Mouse (Mus musculus) thymus, postnatal 0 days (tissue): ENCODE results near the gene Pzp. TPM values are rescaled to one million over a fixed set of nuclear protein-coding genes. Genes with fewer than 3 reads are reported as not detected.

Experiments
- DNase-seq: peaks from one replicate; pipeline ENCODE4 v3.0.0-alpha.2; 2015; ENCODE audit warnings: low spot score
- polyA plus RNA-seq: library from polyadenylated mRNA; unstranded; fragments of >200 nt; fragmentation: Nextera tagmentation; extraction: Ambion mirVana; gene quantifications from 2 replicates; pipeline ENCODE4 v1.2.1, GENCODE M21; 2015

Gene Pzp
- polyA plus RNA-seq, 1 experiment from 2014 or later, result not detected

DNA sequence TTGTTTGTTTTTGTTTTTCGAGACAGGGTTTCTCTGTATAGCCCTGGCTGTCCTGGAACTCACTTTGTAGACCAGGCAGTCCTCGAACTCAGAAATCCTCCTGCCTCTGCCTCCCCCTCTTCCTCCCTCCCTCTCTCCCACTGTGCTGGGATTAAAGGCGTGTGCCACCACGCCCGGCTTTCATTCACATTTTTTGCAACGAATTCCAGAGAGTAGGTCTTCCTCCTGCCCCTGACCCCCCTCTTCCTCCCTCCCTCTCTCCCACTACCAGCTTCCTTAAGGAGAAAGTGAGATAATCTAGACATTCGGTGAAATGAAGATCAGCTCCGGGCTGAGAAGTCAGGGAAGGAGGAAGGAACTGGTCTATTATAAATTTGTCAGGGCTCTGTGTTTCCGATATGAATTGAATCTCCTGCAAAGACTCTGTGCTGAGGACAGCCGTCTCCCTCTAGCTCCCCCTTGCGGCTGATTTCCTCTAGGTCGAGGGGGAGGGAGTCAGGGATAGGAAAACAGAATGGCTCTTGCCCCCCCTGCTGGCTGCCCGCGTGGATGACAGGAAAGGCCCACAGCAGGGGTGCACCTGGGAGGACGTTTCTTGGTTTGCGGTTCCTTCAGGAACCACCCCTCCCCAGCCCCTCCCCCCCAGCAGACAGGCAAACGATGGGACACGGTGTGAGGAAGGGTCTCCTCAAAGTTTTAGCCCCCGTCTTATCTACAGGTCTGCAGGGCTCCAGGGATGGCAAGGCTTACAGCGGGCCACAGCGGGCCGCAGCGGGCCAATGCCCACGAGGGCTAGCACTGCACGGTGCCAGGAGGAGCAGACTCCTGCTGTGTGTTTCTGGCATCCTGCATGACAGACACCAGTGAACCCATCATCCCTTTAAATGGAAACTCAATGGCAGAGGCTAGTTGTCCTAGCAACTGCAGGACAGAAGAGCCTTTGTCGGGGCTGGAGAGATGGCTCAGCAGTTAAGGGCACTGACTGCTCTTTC is 46.8 kb downstream of the Pzp start:
- DNase-seq, result peak; percentile 94

DNA sequence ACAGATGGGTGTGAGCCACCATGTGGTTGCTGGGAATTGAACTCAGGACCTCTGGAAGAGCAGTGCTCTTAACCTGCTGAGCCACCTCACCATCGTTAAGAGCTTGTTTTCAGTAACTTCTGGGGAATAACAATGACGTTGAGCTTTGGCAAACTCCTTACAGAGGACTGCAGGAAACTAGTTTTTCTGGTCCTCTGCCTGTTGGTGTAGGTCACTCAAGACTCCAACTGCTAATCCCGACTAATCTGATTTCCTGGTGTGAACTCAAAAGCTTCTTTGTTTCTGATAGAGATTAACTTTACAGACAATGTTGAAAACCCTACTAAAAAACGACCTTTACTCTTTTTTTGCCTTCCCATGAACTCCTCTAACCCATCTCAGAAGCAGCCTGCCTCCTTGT is 49.0 kb downstream of the Pzp start:
- DNase-seq, result no peak

DNA sequence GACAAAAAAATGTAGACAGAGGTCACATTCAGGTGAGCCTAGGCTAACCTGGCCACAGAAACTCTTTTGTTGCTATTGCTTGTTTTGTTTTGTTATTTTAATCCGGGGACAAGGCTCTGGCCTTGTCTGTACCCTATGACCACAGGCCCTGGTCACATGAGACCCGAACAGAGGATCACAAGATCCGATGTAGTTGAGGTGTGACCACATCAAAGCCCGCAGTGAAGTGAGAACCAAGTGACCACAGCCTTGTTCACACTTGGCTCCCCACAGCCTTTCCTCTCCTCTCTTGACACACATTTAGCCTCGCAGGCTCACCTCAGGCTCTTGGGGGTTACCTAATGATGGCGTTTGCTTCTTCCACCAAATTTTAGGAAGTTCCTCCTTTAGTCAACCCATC is 52.4 kb downstream of the Pzp start:
- no peak for DNase-seq

DNA sequence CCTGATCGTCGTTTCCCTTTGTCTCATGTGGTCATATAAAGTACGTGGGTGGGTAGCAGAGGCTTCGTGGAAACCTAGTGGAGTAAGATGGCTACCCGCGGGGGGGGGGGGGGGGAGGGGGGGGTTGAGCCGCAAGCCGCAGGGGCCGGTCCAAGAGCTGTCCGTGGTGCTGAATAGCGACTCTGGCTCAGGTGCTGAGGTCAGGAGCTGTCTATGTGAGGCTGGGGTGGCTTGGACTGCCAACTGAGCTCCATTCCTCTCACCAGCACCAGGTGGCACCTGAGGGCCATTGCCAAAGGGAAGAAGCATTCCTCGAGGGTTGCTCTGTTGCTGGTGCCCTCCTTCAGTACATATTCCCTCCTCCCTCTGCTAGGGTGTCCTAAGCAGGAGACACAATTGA is 57.1 kb downstream of the Pzp start:
- peak; percentile 2 for DNase-seq

DNA sequence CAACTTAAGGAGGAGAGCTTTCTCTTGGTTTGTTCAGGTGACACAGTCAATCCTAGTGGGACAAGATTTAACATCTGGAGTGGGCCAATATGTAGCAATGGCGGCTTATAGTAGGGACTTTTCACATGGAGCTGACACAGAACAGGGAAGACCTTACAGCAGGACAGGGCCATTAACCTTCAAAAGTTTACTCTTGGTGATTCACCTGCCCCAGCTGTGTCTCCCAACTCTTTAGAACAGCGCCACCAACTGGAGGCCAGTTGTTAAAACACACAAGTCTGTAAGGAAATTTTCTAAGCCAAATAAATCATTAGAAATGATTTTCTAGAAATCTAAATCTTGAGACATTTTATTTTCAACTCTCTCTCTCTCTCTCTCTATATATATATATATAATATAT is 59.2 kb downstream of the Pzp start:
- peak; percentile 6 for DNase-seq

DNA sequence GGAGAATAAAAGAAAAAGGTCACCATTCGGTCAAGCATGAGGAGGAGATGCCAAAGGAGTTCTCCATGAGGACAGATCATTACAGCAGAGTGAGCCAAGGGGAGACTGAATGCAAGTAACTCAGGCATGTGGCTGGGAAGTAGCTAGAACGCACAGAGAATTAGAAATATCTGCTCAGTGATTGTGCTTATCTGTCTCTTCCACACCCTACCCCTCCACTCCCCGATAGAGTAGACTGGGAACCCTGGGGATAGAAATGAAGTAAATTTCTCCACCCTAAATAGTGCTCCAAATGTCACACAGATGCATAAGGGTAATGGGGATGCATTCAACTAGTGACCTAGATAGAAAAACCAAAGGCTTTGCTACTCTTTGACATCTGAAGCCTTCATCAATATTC is 60.0 kb downstream of the Pzp start:
- DNase-seq, result no peak

DNA sequence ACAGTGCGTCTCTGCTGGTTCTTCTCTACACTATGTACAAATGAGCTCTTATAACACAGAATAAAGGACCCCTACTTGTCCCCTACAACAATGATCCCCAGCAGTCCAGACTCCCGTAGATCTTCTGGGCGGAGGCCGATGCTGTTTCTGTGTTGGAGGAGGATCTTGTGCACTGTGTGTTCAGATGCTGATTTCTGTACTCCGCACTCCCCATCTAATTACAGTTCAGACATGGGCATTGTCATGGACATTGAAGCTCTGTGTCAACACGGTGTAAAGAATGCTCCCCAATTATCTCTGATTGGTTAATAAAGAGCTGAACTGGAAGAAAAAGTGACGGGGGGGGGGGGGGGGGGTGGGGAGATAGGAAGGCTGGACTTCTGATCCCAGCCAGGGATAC is 60.5 kb downstream of the Pzp start:
- DNase-seq, result no peak

DNA sequence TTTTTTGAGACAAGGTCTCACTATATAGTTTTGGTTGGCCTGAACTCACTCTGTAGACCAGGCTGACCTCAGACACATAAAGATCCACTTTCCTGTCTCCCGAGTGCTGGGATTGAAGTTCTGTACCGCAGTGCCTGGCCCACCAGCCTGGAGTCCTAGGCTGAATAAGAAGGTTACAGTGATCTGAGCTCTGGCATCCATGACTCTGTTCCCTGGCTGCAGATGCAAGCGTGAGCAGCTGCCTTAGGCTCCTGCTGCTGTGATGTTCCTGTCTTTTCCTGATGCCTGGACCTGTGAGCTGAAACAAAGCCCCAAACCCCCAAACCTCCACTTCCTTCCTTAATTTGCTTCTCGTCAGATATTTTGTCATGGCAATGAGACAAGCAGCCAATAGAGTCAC is 61.5 kb downstream of the Pzp start:
- DNase-seq, result no peak

DNA sequence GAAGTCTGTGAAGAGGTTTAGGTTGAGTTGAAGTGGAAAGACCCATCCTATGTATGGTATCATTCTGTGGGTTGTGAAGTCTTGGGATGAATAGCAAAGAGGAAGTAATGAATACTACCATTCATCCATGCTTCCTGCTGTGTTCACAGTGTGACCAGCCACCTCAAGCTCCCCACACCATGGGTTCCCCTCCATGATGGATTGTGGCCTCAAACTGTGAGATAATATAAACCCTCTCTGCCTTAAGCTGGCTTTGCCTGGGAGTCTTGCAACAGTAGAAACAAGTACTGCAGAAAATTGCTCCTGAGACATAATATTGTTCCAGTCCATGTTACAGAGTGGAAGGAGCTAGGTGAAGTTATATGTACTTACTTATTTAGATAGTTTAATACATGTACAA is 64.9 kb downstream of the Pzp start:
- no peak for DNase-seq

DNA sequence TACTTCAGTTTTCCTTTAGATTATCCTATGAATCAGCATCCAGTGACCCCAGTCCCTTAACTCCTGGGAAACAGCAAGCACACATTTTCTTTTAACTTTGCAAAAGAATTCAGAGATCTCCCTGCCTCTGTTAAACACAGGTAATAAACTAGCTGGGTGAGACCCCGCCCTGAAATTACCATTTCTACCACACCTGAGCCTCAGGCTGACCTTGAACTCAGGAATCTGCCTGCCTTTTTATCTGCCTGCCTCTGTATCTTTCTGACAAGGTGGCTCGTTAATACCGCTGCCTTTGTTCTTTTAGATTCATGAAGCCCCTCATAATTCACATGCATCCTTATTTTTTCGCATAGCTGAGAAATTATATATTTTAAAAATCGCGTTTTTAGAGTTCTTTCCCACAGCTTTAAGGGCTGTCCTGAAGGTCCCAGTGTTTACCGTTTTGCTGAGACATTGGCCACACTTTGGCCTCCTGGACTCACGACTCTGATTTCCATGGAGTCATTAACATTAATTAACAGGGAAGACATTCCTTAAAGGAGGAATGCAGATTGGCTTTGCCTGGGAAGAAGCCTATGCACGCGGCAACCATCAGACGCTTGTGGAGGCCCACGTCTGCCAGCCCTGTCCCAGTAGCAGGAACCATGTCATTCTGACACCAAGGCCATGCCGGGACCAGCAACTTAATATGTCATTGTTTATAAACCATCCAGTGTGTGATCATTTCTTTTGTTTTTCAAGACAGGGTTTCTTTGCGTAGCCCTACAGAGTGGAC is 65.6 kb downstream of the Pzp start:
- DNase-seq, result no peak

DNA sequence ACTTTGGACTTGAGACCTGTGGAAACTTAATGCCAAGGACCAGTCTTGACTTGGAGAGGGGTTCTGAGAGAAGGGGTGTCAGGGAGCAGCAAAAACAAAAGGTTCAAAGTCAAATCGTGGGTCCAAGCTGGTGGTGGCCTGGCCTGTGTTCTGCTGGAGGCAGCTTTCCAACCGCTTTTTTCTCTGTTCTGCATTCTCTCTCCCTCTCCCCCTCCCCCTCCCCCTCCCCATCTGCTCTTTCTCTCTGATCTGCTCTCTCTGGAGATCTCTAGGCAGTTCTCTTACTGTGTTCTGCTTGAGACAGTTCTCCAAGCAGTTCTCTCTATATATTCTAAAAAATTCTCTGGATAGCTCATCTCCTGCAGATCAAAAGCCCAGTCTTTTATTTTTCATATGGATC is 66.2 kb downstream of the Pzp start:
- DNase-seq, result no peak

DNA sequence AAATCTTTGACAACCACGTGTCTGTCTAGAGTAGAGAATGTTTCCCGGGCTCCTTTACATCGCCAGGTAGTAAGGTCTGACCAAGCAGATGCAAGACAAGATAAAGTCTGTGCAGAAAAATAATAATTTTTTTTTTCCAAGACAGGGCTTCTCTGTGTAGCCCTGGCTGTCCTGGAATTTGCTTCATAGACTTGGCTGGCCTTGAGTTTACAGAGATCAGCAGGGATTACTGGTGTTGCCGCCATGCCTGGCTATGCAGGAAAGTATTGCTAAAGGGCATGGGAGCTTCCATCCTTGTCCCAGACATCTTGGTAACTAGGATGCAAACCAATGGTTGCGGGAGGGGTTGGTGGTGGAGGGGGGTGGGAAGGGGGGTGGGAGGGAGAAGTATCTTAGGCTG is 69.3 kb downstream of the Pzp start:
- DNase-seq, result no peak

DNA sequence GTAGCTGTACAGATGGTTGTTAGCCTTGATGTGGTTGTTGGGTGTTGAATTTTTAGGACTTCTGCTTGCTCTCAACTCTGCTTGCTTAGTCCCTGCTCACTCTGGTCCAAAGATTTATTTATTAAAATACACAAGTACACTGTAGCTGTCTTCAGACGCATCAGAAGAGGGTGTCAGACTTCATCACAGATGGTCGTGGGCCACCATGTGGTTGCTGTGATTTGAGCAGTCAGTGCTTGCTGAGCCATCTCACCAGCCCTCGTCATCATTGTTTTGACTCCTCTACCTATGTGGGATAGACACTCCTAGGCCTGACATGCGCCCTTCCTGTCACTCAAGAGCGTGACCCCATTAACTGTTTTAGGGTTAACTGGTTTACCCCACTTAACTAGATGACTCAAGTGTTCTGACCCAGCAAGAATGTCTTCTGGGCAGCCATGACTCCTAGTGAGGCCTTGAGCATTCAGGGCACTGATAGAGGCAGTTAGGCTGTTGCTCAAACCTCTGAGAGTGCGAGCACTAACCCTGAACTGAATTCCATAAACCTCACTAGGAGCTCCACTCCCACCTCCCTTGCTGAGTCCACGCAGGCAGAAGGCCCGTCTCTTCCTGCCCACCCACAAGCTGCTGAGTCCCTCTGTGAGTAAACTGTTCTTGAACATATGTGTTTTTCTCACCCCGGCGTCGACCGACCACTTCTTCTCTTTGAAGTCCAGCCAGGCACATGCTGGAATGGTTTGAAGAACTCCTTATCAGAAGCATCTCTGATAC is 70.5 kb downstream of the Pzp start:
- DNase-seq, result no peak

DNA sequence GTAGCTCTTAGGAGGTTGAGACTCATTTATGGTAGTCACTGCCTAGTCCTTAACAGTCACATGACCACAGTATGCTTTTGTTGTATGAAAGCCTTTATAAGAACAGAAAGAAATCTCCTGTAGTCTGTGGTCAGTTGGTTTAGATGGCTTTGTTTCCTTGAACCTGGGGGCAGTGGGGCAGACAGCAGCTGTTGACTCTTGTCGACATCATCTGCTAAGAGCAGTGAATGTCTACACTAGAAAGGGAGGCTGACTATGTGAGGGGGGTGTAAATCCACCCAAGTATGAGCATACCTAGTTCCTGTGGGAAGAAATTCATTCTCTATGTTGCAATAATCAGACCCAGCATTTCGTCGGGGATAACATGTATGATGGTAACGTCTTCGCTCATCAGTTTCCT is 79.5 kb downstream of the Pzp start:
- DNase-seq, result no peak

DNA sequence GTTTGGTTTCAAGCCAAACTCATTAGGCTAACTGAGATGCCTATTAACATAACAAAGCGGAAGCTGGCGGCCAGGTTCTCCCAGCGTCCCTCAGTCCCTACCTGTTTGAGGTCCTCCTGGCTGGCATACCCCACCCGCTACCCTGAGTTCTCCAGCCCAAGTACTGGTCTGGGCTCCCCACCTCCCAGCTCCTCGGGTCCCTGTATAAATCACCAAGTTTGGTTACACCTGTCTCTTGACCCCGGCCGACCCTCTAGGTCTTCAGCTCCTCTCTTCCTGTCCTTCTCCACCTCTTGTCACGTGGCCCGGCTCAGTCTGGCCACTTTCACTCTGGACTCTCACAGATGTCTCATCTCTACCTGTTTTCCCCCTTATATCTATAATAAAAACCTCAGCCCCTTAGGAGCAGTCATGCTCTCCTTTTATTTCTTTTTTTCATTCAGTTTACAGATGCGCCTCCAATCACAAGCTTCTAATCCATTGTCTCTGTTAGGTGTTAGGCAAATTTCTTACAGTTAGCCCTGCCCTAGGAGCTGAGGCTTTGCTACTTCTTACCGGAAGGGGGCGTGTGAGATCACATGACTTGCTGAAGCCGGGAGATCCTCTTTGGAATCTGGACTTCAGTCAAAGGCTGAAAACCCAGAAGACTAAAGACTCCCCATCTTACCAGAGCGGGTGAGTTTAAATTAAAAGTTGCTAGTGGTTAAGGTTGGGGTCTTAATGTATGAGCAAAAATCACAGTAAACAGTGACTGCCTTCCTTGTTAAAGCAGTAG is 80.6 kb downstream of the Pzp start:
- peak; percentile 54 for DNase-seq

DNA sequence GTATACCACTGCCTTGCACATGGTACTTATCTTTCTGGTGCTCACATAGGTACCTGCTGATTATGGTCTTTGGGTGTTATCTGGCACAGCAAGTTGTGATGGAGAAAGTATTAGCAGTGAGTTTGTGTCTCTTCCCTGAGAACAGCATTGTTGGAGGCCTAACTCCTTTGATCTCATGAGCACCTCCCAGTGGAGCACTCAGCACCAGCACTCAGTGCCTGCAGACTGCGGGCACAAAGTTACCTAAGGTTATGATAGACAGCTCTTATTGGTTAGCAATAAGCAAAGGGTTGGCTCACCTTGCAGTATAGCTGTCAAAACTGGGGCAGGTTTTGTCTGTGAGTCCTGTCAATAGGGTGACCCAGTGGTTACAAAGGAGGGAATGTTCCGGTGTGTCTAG is 86.3 kb downstream of the Pzp start:
- no peak for DNase-seq

DNA sequence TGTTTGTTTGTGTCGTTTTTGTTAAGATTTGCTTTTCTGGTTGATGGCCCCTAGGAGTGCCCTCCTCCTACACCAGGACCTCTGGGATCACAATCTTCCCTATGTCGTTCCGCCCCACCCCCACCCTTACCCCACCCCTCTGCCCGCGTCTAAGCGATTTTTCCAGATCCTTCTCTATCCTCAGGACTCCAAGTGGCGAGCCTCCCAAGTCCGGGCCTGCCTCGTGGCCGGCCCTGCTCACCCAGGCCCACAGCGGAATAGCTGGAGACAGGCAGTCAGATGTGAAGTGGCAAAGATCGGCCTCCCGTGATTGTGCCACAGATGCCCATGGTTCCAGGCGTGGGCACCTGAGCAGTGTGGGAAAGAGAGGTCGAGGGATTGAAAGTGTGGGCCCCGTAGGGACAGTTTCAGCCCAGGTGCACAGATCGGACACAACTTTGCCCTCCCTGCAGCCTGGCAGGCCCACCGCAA is 87.6 kb downstream of the Pzp start:
- no peak for DNase-seq

DNA sequence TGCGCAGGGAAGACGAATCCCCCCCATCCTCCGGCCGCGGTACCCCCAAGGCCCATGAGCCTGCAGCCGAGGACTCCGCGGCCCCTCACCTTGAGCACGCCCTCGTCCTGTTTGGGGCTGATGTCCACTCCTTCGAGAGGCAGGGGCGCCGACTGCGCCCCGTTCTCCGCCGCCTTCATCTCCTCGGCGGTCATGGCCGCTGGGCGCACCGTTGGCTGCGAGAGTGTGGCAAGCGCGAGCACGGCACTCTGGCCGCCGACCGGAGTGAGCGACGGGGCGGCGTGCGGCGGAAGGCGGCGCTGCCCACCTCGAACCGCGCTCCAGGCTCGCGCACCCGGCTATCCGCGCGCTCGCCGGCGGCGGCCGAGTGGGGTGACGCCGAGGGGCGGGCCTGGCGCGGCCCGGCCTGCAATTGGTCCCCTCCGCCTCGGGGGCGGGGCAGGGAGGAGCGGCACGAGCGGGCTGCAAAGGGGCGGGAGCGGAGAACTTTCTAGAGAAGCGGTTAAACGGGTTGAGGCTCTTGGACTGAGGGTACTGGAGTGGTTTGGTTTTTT is 88.1 kb downstream of the Pzp start, which contains the start of gene Fkbp4:
Gene Fkbp4, minus strand, starts transcription at position 361 of the 554 bp plus-strand sequence.
- peak; percentile 91 for DNase-seq

DNA sequence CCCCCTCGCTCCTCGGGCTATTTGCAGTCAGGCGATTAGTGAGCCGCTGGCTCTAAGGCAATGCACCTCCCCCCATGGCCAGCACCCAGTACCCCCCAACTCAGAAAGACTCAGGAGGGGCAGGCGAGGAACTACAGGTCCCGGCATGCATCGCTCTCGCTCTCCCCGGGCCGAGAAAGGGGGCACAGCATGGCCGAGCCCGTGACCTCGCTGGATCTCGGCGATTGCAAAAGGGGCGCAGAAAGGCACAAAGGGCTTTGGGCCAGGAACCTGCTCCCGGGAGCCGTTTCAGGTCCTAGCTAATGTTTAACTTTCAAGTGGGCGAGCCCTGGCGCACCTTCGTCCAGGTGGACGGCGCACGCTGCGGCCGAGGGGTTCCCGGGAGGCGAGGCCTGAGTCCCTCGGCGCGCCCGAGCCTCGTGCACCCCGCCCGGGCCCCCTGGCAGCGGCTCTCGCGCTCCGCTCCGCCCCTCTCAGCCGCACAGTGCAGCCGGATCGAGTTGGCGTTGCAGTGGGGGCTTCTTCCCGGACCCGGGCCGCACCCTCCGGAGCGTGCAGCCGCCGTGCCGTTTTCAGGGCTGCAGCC is 88.7 kb downstream of the Pzp start:
- DNase-seq, result peak; percentile 66

DNA sequence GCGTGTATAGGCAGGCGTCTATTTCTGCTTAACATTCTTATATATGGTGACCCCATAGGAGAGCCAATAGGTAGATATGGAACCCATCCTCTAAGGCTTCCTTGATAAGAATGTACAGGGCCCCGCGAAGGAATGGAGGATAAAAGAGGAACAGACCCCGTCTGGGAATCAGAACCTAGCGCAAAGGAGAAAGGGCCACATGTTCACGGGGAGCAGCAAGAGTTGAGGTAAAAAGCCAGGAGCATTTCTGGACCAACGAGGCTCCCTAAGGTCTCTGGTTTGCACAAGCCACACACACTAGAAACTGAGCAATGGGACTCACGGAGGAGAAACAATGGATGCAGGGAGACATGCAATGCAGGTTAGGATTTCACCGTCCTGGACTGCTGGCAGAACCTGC is 89.2 kb downstream of the Pzp start:
- no peak for DNase-seq
